Mouse (Mus musculus) spleen, postnatal 14 days (tissue): ENCODE results near the gene Nit1.
A peak's percentile ranks its signal among the peaks of the same experiment; 100 is the strongest.
"Not testable (repeated sequence)": the region's sequence is repeated elsewhere in the genome, so short reads cannot be mapped to it uniquely, and the experiment has no call there.

Experiments used
- DNase-seq, 2 experiments: peaks; one replicate each; pipeline ENCODE4 v3.0.0; 2021 to 2022; ENCODE audit warnings: low spot score in 2 of 2

Gene Nit1

DNA sequence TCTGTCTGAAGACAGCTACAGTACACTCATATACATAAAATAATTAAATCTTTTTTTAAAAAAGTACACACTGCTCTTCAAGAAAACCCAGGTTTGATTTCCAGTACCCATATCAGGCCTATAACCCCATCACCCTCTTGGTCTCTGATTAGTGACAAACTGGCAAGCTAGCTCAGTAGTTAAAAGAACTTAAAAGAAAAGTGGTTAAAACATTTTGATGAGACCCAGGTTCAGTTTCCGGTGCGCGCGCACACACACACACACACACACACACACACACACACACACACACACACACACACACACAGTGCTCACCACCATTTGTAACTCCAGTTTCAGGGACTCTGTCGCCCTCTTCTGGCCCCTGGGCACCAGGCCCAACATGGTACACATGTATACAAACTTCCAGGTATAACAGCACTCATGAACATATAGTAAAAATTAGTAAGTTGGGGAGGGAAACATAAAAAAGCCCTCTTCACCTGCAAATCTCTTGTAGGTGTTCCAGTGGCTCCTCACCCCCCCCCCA is 10.4 kb upstream of the Nit1 start:
- peak in 1 of 2 experiments; percentile 21 for DNase-seq

DNA sequence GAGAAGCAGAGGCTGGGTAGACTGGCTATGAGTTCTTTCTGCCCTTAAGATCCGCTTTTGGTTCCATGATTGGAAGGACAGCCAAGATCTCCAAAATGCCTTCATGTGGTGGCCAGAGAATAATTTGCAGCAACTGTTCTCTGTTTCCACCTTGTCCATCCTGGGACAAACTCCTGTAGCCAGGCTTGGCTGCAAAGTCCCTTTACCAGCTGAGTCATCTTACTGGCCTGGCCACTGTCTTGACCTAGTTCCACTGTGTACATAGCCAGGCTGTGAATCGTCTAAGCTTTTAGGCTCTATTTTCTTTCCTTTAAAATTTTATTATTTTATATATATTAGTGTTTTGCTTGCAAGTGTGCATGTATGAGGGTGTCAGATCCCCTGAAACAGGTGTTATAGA is 3.8 kb upstream of the Nit1 start:
- no peak for DNase-seq

DNA sequence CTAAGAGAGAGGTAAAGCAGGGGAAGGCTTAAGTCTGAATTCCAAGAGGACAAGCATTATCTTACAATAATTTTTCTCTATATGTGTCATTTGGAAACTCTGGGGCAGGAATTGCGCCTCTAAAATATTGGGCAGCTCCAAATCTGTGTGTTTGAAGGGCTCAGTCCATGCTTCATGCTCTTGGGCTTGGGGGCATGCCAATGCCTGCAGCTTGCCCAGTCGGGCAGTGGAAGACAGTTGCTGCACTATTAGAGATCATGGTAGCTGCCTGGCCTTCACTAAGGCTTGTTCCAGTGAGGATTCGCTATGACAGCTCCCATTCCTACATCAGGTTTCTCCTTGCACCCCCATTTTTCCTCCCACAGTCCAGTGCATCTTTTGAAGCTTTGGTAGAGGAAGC is 3.2 kb upstream of the Nit1 start:
- DNase-seq, result no peak

DNA sequence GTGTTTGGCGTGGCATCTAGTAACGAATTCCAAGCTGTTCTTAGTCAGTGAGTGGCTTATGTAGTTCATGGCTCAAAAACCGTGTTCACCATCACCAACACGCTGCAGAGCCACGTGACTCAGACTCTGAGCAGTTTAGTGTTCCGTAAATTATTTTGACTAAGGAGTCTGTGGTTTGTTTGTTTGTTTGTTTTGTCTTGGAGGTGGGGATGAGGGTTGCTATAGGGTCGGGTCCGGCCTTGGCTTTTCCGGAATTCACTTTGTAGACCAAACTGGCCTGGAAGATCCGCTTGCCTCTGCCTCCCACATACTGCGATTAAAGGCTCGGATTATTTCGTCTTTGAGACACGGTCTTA is 627 bp upstream of the Nit1 start:
- no peak for DNase-seq

DNA sequence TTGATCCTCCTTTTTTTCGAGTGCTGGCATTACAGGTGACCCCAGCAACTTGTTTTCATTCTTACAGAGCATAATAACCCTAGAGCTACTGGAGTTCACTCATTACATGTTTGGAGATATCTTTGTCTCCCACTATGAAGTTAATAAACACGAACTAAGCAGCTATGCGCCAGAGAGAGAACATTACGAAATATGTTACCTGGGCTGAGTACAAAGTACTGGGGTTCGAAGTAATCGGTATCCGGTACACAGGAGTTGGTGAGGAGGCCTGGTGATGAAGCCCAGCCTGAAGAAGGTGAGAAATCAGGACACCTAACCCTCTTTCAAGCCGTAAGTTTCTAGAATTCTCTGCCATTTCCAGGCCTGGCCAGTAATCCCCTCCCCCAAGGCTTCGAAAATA is 731 bp downstream of the Nit1 start:
- no peak for DNase-seq

DNA sequence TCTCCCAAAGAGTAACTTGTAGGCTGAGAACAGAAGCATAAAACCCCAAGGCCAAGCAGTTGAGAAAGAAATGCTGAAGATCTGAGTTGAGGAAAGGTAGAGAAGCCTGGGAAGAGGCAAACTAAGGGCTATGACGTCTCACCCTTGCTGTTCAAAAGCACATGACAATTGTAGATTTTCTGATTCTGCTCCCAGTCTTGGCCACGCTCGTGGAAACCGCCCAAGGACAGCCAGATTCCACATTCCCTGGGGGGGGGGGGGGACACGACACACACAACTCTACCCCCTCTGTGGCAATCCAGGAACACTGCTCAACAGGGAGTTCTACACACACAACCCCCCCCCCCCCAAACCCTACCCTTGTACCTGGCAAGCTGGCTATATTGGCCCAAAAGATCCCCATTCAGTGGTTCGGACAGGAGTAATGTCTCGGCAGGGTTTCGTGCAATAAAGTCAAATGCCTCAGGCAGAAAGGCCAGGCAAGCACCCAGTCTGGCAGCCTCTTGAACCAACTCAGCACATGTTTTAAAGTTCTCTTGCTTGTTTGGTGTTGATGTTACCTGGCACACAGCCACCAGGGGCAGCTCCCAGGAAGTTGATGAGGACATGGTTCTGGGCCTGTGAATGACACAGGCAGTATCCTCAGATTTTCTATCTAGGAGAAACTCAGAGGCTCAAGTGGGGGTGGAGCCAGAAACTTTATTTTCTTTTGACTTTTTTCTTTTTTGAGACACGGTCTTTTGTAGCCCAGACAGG is 1.3 kb downstream of the Nit1 start:
- no peak for DNase-seq

DNA sequence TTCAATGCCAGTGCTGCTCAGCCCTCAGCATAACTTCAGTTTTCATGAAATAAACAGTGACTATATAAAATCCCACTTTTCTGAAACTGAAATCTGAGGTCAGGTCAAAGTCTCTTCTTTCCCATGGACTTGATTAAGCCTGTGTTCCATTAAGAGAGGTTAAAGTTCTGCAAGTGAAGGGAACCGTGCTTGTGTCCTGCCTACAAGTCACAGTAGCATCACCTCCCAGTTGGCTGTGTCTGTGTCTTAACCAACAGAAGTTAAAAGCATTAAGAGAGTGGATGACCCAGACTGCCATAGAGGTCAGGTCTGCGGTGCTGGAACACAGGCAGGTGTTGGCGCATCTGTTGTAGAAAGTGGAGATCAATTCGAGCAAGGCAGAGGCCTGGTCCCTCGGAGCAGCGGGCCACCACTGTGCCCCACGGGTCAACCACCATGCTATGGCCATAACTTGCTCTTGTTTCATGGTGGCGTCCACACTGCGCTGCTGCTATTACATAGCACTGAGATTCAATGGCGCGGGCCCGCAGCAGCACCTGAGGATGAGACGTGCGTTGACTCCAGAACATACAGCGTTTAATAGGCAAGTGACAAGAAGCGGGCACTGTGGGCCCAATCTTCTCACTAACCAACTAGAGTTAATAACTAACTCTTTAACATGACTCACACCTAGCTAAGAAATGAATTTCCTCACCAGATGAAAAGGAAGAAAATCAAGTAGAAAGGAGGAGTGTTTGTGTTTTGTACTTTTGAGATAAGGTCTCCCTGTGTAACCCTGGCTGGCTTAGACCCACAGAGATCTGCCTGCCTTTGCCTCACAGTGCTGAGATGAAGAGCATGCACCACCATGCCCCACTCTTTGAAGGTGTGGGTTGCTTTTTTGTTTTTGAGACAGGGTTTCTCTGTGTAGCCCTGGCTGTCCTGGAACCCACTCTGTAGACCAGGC is 2.9 kb downstream of the Nit1 start:
- no peak for DNase-seq

DNA sequence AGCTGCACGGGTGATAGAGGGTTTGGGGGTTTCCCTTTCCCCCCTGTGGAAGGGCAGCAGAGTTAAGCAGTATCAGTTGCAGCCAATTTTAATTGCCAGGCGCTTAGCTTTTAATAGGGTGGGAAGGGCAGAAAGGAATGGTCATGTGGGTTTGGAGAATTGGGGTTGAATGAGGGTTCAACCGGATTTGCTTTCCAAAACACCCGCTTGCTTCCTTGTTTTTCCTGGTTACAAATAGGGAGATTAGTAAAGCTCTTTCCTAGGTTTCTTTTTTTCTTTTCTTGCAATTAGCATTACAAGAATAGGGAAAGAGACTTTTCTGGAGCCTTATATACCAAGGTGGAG is 15.3 kb downstream of the Nit1 start:
- DNase-seq, result no peak

DNA sequence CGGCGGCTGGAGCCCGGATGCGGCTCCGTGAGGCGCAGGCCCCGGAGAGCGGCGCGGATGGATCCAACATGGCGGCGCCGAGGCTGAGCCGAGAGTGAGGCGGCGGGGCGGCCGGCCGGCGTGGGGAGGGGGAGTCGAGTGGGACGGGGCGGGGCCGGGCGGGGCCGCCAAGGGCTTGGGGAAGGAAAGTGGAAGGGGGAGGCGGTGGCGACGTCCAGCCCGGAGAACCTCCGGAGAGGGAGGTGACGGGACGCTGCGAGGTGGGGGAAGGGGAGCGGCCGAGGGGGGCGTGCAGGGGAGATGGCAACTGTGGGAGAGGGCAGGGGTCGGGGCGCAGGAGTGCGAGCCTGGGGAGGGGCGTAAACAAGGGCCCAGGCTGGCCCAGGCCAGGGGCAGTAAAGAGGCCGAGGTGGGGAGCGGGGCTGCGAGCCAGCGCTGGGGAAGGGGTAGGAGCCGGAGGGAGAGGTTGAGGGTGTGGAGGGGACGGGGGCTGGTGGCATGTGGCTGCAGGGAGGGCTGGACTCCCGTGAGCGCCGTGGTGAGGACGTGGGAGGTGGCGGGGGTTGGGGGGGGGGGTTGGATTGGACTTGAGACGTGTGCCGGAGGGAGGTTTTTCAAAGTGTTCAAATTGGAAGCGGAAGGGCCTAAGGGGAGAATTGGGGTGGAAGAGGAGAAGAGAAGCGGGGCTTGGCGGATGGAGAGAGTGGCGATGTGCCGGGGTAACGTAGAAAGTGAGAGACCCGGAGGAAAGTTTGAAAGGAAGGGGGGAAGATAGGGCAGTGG is 15.8 kb downstream of the Nit1 start:
- no peak for DNase-seq

DNA sequence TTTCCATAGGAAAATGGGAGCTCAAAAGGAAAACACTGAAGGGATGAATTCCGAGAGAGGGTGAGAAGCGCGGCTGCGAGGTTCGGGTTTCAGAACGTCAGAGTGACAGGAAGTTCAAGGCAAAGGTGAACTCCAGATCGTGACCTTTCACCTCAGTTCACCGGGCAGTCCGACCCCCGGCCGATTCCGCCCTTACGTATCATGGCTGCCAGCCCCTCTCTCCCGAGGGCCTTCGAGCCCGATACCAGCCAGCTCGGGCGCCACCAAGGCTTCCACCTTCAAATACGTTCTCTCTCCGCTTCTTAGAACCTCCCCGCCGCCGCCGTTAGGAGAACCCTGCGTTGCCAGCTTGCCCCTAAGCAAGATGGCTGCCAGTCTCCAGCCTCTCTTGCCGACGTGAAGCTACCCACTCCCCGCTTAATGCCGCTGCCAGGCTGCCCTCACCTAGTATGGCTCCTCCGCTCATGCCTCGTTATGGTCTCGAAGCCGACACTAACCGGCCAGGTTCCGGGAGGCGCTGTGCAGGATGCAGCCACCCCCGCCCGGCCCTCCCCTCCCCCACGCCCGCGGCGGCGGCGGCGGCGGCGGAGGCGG is 16.5 kb downstream of the Nit1 start, which contains the start of gene Dedd:
Gene Dedd, plus strand, starts transcription at position 307 of the 594 bp plus-strand sequence.
- peak; percentile 74 to 82 for DNase-seq

DNA sequence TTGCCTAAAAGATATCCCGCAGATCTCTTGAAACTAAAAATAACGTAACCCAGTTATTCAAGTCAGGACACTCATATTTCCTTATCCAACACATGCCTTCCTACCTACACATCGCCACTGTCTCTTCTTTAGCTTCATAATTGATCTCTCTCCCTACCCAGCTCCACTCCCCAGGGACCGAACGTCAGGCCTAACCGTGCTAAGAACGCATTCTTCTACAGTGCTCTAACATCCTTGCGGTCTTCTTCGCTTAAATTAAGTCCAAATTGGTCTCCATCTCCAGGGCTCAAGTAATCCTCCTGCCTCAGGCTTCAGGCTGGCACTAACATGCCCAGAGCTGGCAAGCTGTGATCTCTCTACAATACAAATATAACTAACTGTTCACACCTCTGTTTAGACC is 17.2 kb downstream of the Nit1 start:
- DNase-seq, result no peak

DNA sequence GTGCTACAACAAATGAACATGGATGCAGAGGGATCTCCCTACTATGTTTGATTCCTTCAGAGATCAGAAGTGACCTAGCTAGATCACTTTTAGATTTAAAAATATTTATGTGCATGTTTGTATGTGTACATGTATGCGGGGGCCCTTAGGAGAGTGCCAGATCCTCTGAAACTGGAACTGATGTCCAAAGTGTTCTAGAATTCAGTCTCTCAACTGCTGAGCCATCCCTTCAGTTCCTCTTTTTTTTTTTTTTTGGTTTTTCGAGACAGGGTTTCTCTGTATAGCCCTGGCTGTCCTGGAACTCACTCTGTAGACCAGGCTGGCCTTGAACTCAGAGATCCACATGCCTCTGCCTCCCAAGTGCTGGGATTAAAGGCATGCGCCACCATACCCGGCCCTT is 18.9 kb downstream of the Nit1 start:
- not testable (repeated sequence) for DNase-seq

DNA sequence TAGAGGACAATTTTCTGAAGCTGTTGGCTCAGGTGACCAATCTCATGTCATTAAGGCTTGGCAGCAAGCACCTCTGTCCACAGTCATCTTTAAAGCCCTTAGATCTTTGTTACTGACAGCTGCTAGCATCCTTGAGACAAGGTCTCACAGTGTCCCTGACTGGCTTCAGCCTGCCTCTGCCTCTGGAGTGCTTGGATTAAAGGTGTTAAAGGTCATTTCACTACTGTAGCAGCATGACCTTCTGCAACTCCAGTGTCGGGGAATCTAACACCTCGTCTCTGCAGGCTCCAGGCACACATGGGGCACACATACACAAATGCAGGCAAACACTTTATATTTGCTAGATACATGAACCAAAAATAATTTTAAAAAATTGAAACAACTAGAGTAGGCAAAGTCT is 19.9 kb downstream of the Nit1 start:
- DNase-seq, result no peak

DNA sequence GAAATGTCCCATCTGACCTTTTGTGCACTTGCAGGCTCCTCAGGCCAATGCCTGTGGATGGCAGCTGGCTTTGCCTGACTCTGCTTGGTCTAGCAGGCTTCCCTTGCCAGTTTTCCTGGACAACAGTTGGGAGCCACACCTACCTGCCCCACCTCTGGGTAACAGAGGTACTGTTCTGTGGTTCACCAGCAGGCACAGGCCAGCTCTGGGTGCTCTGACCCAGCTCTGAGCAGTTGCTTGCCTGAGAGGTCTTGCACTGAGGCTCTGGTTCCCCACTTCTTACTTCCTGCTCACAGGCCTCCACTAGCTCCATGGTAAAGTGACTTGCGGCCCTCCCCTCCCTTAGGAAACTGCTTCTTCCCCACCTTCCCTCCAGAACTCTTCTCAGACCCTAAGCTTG is 23.4 kb downstream of the Nit1 start:
- DNase-seq, result no peak

DNA sequence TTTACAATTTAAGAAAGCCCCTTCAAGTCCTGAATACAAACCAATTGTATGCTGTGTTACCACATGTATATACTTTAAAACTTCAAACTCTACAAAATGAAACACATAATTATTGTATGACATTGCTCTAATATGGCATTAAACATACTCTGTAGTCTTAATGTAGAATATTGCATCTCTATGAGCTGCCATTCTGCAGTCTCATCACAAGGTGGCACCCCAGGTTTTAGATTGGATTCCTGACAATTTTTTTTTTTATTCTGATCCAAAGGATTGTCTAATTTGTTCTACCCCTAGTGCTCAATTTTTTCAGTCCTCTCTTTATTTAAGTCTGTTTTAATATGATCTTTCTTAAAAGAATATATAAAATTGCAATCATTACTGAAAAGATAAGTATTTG is 24.0 kb downstream of the Nit1 start:
- DNase-seq, result no peak

DNA sequence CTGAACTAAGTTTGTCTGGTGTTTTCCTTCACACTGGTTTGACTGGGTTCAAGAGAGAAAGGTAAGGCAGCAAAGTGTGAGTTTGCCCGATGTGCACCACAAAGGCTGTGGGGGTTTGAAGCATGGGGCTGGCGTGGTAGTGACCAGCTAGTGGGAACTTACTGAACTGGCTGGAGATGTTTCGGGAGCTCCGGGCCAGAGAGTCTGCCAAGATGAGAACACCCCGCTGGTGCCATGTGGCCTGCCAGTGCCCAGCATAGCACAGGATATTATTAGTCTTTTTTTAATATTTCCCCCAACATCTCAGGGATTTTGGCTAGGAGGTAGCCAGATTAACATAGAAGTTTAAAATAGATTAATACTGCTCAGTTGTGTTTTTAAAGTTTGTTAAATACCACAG is 25.3 kb downstream of the Nit1 start:
- DNase-seq, result no peak

DNA sequence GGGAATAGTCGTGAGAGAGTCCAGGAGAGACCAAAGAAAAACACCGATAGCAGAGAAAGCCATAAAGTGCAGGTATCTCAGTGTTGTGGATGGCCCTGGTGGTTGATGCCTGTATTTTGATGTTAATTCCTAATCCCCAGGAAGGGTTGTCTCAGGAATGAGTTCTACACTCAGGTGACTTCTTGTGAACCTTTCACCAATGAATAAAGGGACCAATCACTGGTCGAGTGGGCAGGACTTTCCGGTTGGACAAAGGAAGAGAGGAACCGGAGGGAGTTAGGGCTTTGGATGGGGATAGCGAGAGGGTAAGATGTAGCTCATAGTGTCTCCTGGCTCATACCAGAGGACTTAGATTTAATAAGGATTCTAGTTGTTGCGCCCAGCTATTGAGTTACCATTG is 25.7 kb downstream of the Nit1 start:
- DNase-seq, result no peak

DNA sequence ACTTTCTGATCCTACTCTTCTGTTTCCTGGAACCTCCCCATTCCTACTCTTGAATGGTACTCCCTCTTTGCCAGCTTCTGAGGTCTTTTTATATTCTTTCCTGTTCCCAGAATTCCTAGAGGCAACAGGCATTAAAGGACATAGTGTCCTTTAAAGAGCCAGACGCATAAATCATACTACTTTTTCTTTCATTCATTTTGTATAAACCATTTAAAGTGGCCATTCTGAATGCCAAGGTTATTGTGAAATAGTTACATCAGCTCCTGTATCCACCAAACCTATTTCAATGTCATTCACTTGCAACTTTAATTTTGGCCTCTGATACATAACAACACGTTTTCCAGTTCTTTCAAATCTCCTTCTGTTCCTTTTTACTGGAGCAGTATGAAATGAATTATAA is 36.1 kb downstream of the Nit1 start:
- no peak for DNase-seq

DNA sequence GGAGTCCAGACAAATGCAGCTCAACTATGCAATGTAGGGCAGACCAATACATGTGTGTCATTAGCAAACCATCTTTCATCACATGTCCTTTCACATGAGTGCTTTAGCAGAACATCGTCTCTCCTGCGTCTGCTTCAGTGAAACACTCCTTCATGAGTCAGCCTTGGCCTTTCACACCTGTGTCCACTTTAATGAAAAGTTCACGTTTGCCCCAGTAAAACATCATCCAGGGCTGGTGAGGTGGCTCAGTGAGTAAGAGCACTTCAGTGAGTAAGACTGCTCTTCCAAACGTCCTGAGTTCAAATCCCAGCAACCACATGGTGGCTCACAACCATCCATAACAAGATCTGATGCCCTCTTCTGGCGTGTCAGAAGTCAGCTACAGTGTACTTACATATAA is 39.3 kb downstream of the Nit1 start:
- not testable (repeated sequence) for DNase-seq

DNA sequence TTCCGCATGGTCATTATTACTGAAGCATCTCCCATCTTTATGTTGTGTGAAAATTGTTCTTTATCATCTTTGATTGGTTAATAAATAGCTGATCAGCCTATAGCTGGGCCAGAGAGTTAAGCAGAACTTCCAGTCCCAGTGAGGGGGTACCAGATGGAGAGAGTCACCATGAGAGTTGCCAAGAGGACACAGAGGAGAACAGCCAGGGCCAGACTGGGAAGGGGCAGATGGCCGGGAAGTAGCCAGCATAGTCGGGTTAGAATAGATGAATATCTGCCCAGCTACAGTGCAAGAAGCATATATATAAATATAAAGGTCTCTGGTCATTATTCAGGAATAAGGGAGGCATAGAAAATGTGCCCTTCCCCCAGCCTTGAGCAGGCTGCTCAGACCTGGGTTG is 47.2 kb downstream of the Nit1 start:
- no peak for DNase-seq

DNA sequence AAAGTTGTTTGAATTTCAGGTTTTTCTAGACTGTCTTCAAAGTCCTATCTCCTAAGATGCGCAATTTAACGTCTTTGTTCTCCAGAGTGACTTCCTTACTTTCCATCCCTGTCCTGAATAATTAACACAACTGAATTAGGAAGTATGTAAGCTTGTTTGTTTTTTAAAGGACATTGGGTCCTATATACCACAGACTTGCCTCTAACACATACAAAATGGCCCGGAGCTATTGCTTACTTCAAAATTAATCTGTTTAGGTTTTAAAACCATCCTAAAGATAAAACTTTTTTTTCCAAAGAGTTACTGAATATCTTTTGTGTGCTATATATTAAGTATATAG is 50.4 kb downstream of the Nit1 start:
- DNase-seq, result no peak
